Mouse (Mus musculus): Measurements from ENCODE around the gene Atp13a4. TPM values are rescaled to one million over a fixed set of nuclear protein-coding genes. Genes with fewer than 3 reads are reported as not detected.

Gene Atp13a4
- polyA plus RNA-seq, 1 experiment: not detected

GRCm38 (mm10) chr16:29491031-29491430 lies 53.6 kb downstream of the Atp13a4 start:
- no peak overlapping the region for H3K4me3 ChIP-seq (ENCODE audit: low read depth, low read length)
- 68% methylated on average over 3 of the region's 3 CpGs for WGBS

GRCm38 (mm10) chr16:29481439-29481838 lies 63.2 kb downstream of the Atp13a4 start:
- no peak overlapping the region for H3K4me3 ChIP-seq (ENCODE audit: low read depth, low read length)
- H3K4me1 ChIP-seq (ENCODE audit: control insufficient read depth, insufficient read depth, insufficient read length, low read length): no peaks in the 10 kb centered on the region
- H3K27me3 ChIP-seq (ENCODE audit: control insufficient read depth, insufficient read depth, low read length): no peaks in the 10 kb centered on the region
- TF ChIP-seq CTCF (IDR thresholded peaks at IDR 0.05; ENCODE audit: extremely low read depth, insufficient read length, insufficient replicate concordance, low read depth, low read length) (no peak), POLR2A (IDR thresholded peaks at IDR 0.05; ENCODE audit: low read depth, low read length) (no peak)
- H3K27ac ChIP-seq (ENCODE audit: insufficient read depth, low read depth, low read length): no peak overlapping the region
- no peaks in the 10 kb centered on the region for H3K36me3 ChIP-seq (ENCODE audit: control insufficient read depth, insufficient read depth, low read length)

More at GRCm38 (mm10) chr16:29491031-29491430, 53.6 kb downstream of the Atp13a4 start:
- no peaks in the 10 kb centered on the region for H3K36me3 ChIP-seq (ENCODE audit: control insufficient read depth, insufficient read depth, low read length)
- no peaks in the 10 kb centered on the region for H3K4me1 ChIP-seq (ENCODE audit: control insufficient read depth, insufficient read depth, insufficient read length, low read length)
- TF ChIP-seq CTCF (IDR thresholded peaks at IDR 0.05; ENCODE audit: extremely low read depth, insufficient read length, insufficient replicate concordance, low read depth, low read length) (no peak), POLR2A (IDR thresholded peaks at IDR 0.05; ENCODE audit: low read depth, low read length) (no peak)
- no peak overlapping the region for H3K27ac ChIP-seq (ENCODE audit: insufficient read depth, low read depth, low read length)
- no peaks in the 10 kb centered on the region for H3K27me3 ChIP-seq (ENCODE audit: control insufficient read depth, insufficient read depth, low read length)

- no peak overlapping the region for H3K4me3 ChIP-seq (ENCODE audit: low read depth, low read length)
- no peaks in the 10 kb centered on the region for H3K27me3 ChIP-seq (ENCODE audit: control insufficient read depth, insufficient read depth, low read length)
- no peaks in the 10 kb centered on the region for H3K36me3 ChIP-seq (ENCODE audit: control insufficient read depth, insufficient read depth, low read length)
- H3K27ac ChIP-seq (ENCODE audit: insufficient read depth, low read depth, low read length): no peak overlapping the region
- WGBS: 82% methylated on average over 6 of the region's 6 CpGs
- H3K4me1 ChIP-seq (ENCODE audit: control insufficient read depth, insufficient read depth, insufficient read length, low read length): no peaks in the 10 kb centered on the region
- TF ChIP-seq POLR2A (IDR thresholded peaks at IDR 0.05; ENCODE audit: low read depth, low read length) (no peak), CTCF (IDR thresholded peaks at IDR 0.05; ENCODE audit: extremely low read depth, insufficient read length, insufficient replicate concordance, low read depth, low read length) (no peak)
These were observed 64.3 kb downstream of the Atp13a4 start for GRCm38 (mm10) chr16:29480396-29480795.

- TF ChIP-seq CTCF (IDR thresholded peaks at IDR 0.05; ENCODE audit: extremely low read depth, insufficient read length, insufficient replicate concordance, low read depth, low read length) (no peak), POLR2A (IDR thresholded peaks at IDR 0.05; ENCODE audit: low read depth, low read length) (no peak)
These were observed 80.9 kb downstream of the Atp13a4 start for GRCm38 (mm10) chr16:29463798-29464197.

GRCm38 (mm10) chr16:29459331-29459730 lies 85.3 kb downstream of the Atp13a4 start:
- Histone ChIP-seq H3K27me3 (ENCODE audit: control insufficient read depth, insufficient read depth, low read length) (no peaks in the 10 kb centered on the region), H3K4me3 (ENCODE audit: low read depth, low read length) (no peak overlapping the region), H3K36me3 (ENCODE audit: control insufficient read depth, insufficient read depth, low read length) (no peaks in the 10 kb centered on the region), H3K27ac (ENCODE audit: insufficient read depth, low read depth, low read length) (no peak overlapping the region), H3K4me1 (ENCODE audit: control insufficient read depth, insufficient read depth, insufficient read length, low read length) (no peaks in the 10 kb centered on the region)
- TF ChIP-seq POLR2A (IDR thresholded peaks at IDR 0.05; ENCODE audit: low read depth, low read length): no peak
- 70% methylated on average over 10 of the region's 10 CpGs for WGBS

More at GRCm38 (mm10) chr16:29463798-29464197, 80.9 kb downstream of the Atp13a4 start:
- H3K27me3 ChIP-seq (ENCODE audit: control insufficient read depth, insufficient read depth, low read length): no peaks in the 10 kb centered on the region
- no peaks in the 10 kb centered on the region for H3K36me3 ChIP-seq (ENCODE audit: control insufficient read depth, insufficient read depth, low read length)
- H3K4me3 ChIP-seq (ENCODE audit: low read depth, low read length): no peak overlapping the region
- H3K27ac ChIP-seq (ENCODE audit: insufficient read depth, low read depth, low read length): no peak overlapping the region
- WGBS: 15% methylated on average over 3 of the region's 3 CpGs
- H3K4me1 ChIP-seq (ENCODE audit: control insufficient read depth, insufficient read depth, insufficient read length, low read length): no peaks in the 10 kb centered on the region

- H3K36me3 ChIP-seq (ENCODE audit: control insufficient read depth, insufficient read depth, low read length): no peaks in the 10 kb centered on the region
These were observed 87.8 kb downstream of the Atp13a4 start for GRCm38 (mm10) chr16:29456851-29457250.

GRCm38 (mm10) chr16:29453282-29453681 lies 91.4 kb downstream of the Atp13a4 start:
- TF ChIP-seq CTCF (IDR thresholded peaks at IDR 0.05; ENCODE audit: extremely low read depth, insufficient read length, insufficient replicate concordance, low read depth, low read length) (no peak), POLR2A (IDR thresholded peaks at IDR 0.05; ENCODE audit: low read depth, low read length) (no peak)
- Histone ChIP-seq H3K36me3 (ENCODE audit: control insufficient read depth, insufficient read depth, low read length) (no peaks in the 10 kb centered on the region), H3K4me1 (ENCODE audit: control insufficient read depth, insufficient read depth, insufficient read length, low read length) (no peaks in the 10 kb centered on the region), H3K27ac (ENCODE audit: insufficient read depth, low read depth, low read length) (no peak overlapping the region), H3K27me3 (ENCODE audit: control insufficient read depth, insufficient read depth, low read length) (no peaks in the 10 kb centered on the region), H3K4me3 (ENCODE audit: low read depth, low read length) (no peak overlapping the region)
- WGBS: 34% methylated on average over 6 of the region's 6 CpGs

More at GRCm38 (mm10) chr16:29456851-29457250, 87.8 kb downstream of the Atp13a4 start:
- WGBS: 83% methylated on average over 2 of the region's 2 CpGs
- Histone ChIP-seq H3K4me3 (ENCODE audit: low read depth, low read length) (no peak overlapping the region), H3K4me1 (ENCODE audit: control insufficient read depth, insufficient read depth, insufficient read length, low read length) (no peaks in the 10 kb centered on the region), H3K27ac (ENCODE audit: insufficient read depth, low read depth, low read length) (no peak overlapping the region), H3K27me3 (ENCODE audit: control insufficient read depth, insufficient read depth, low read length) (no peaks in the 10 kb centered on the region)
- TF ChIP-seq POLR2A (IDR thresholded peaks at IDR 0.05; ENCODE audit: low read depth, low read length) (no peak), CTCF (IDR thresholded peaks at IDR 0.05; ENCODE audit: extremely low read depth, insufficient read length, insufficient replicate concordance, low read depth, low read length) (no peak)

- TF ChIP-seq POLR2A (IDR thresholded peaks at IDR 0.05; ENCODE audit: low read depth, low read length): no peak
- peak; percentile 34; the same call in 1 of the 2 replicates for TF ChIP-seq CTCF (IDR thresholded peaks at IDR 0.05; ENCODE audit: extremely low read depth, insufficient read length, insufficient replicate concordance, low read depth, low read length)
- Histone ChIP-seq H3K4me1 (ENCODE audit: control insufficient read depth, insufficient read depth, insufficient read length, low read length) (no peaks in the 10 kb centered on the region), H3K4me3 (ENCODE audit: low read depth, low read length) (no peak overlapping the region), H3K27ac (ENCODE audit: insufficient read depth, low read depth, low read length) (no peak overlapping the region), H3K36me3 (ENCODE audit: control insufficient read depth, insufficient read depth, low read length) (no peaks in the 10 kb centered on the region), H3K27me3 (ENCODE audit: control insufficient read depth, insufficient read depth, low read length) (no peaks in the 10 kb centered on the region)
- WGBS: 31% methylated on average over 3 of the region's 3 CpGs
These were observed 93.0 kb downstream of the Atp13a4 start for GRCm38 (mm10) chr16:29451706-29452105.
